Mouse (Mus musculus): Measurements from ENCODE around the gene Fat1. TPM values are rescaled to one million over a fixed set of nuclear protein-coding genes. Genes with fewer than 3 reads are reported as not detected.
A peak's percentile ranks its signal among the peaks of the same experiment; 100 is the strongest.

The Fat1 gene
- polyA plus RNA-seq, 2 experiments = 0.98 to 1.3 TPM

- Histone ChIP-seq H3K27ac (no peak overlapping the region), H3K4me3 (ENCODE audit: insufficient read depth in 1 of 2, low read depth in 2 of 2, low read length in 2 of 2) (no peak overlapping the region), H3K9me3 (ENCODE audit: control insufficient read depth, low read length) (no peaks in the 10 kb centered on the region), H3K27me3 (ENCODE audit: control insufficient read depth, insufficient read depth, low read length) (no peaks in the 10 kb centered on the region), H3K4me2 (ENCODE audit: low read depth) (no peak overlapping the region), H3K4me1 (replicated peaks; ENCODE audit: control insufficient read depth in 2 of 2, insufficient read depth in 2 of 2, low read length in 1 of 2) (no peaks in the 10 kb centered on the region), H3K36me3 (replicated peaks; ENCODE audit: control insufficient read depth, insufficient read depth, low read depth) (no peaks in the 10 kb centered on the region), H3K9ac (replicated peaks) (no peak overlapping the region)
- TF ChIP-seq EP300 (IDR thresholded peaks at IDR 0.05; ENCODE audit: low read depth) = no peak
- TF ChIP-seq CTCF (IDR thresholded peaks at IDR 0.05; ENCODE audit: low read depth) = no peak
- WGBS (ENCODE audit: insufficient replicate concordance) = 83% methylated on average over 30 of the region's 30 CpGs
- DNase-seq (ENCODE audit: low read depth in 3 of 3, low spot score in 3 of 3) (no peak), ATAC-seq (ENCODE audit: insufficient read depth) (no peak)
These were observed 116.0 kb downstream of the Fat1 start for GRCm38 (mm10) chr8:45051236-45051635.

GRCm38 (mm10) chr8:45052205-45052604 is 117.0 kb downstream of the Fat1 start:
- Histone ChIP-seq H3K27ac (no peak overlapping the region), H3K9me3 (ENCODE audit: control insufficient read depth, low read length) (no peaks in the 10 kb centered on the region), H3K4me1 (replicated peaks; ENCODE audit: control insufficient read depth in 2 of 2, insufficient read depth in 2 of 2, low read length in 1 of 2) (no peaks in the 10 kb centered on the region), H3K36me3 (replicated peaks; ENCODE audit: control insufficient read depth, insufficient read depth, low read depth) (no peaks in the 10 kb centered on the region), H3K9ac (replicated peaks) (no peak overlapping the region), H3K4me3 (ENCODE audit: insufficient read depth in 1 of 2, low read depth in 2 of 2, low read length in 2 of 2) (no peak overlapping the region), H3K4me2 (ENCODE audit: low read depth) (no peak overlapping the region), H3K27me3 (ENCODE audit: control insufficient read depth, insufficient read depth, low read length) (no peaks in the 10 kb centered on the region)
- no peak for DNase-seq (ENCODE audit: low read depth in 3 of 3, low spot score in 3 of 3)
- peak; percentile 28; the same call in 1 of the 2 replicates for TF ChIP-seq CTCF (IDR thresholded peaks at IDR 0.05; ENCODE audit: low read depth)
- TF ChIP-seq EP300 (IDR thresholded peaks at IDR 0.05; ENCODE audit: low read depth) = no peak
- WGBS (ENCODE audit: insufficient replicate concordance) = 66% methylated on average over 1 of the region's 1 CpGs
- ATAC-seq (ENCODE audit: insufficient read depth) = no peak

GRCm38 (mm10) chr8:45052618-45053017 is 117.4 kb downstream of the Fat1 start:
- H3K27ac ChIP-seq = no peak overlapping the region
- no peaks in the 10 kb centered on the region for H3K9me3 ChIP-seq (ENCODE audit: control insufficient read depth, low read length)
- TF ChIP-seq CTCF (IDR thresholded peaks at IDR 0.05; ENCODE audit: low read depth) = no peak
- TF ChIP-seq EP300 (IDR thresholded peaks at IDR 0.05; ENCODE audit: low read depth) = no peak
- 76% methylated on average over 9 of the region's 9 CpGs for WGBS (ENCODE audit: insufficient replicate concordance)
- no peak overlapping the region for H3K4me3 ChIP-seq (ENCODE audit: insufficient read depth in 1 of 2, low read depth in 2 of 2, low read length in 2 of 2)
- H3K9ac ChIP-seq (replicated peaks) = no peak overlapping the region
- no peaks in the 10 kb centered on the region for H3K4me1 ChIP-seq (replicated peaks; ENCODE audit: control insufficient read depth in 2 of 2, insufficient read depth in 2 of 2, low read length in 1 of 2)
- H3K27me3 ChIP-seq (ENCODE audit: control insufficient read depth, insufficient read depth, low read length) = no peaks in the 10 kb centered on the region
- DNase-seq (ENCODE audit: low read depth in 3 of 3, low spot score in 3 of 3) (no peak), ATAC-seq (ENCODE audit: insufficient read depth) (no peak)
- no peaks in the 10 kb centered on the region for H3K36me3 ChIP-seq (replicated peaks; ENCODE audit: control insufficient read depth, insufficient read depth, low read depth)
- H3K4me2 ChIP-seq (ENCODE audit: low read depth) = no peak overlapping the region

- TF ChIP-seq EP300 (IDR thresholded peaks at IDR 0.05; ENCODE audit: low read depth) = no peak
- TF ChIP-seq CTCF (IDR thresholded peaks at IDR 0.05; ENCODE audit: low read depth) = no peak
- 77% methylated on average over 3 of the region's 3 CpGs for WGBS (ENCODE audit: insufficient replicate concordance)
- H3K4me1 ChIP-seq (replicated peaks; ENCODE audit: control insufficient read depth in 2 of 2, insufficient read depth in 2 of 2, low read length in 1 of 2) = no peaks in the 10 kb centered on the region
- no peak overlapping the region for H3K4me3 ChIP-seq (ENCODE audit: insufficient read depth in 1 of 2, low read depth in 2 of 2, low read length in 2 of 2)
- no peaks in the 10 kb centered on the region for H3K36me3 ChIP-seq (replicated peaks; ENCODE audit: control insufficient read depth, insufficient read depth, low read depth)
- no peak overlapping the region for H3K4me2 ChIP-seq (ENCODE audit: low read depth)
- H3K27ac ChIP-seq = no peak overlapping the region
- ATAC-seq (ENCODE audit: insufficient read depth) = no peak
- no peak for DNase-seq (ENCODE audit: low read depth in 3 of 3, low spot score in 3 of 3)
- H3K9ac ChIP-seq (replicated peaks) = no peak overlapping the region
- H3K27me3 ChIP-seq (ENCODE audit: control insufficient read depth, insufficient read depth, low read length) = no peaks in the 10 kb centered on the region
- H3K9me3 ChIP-seq (ENCODE audit: control insufficient read depth, low read length) = no peaks in the 10 kb centered on the region
These were observed 120.3 kb downstream of the Fat1 start for GRCm38 (mm10) chr8:45055500-45055899.

GRCm38 (mm10) chr8:45056810-45057209 is 121.6 kb downstream of the Fat1 start:
- 20% methylated on average over 2 of the region's 3 CpGs for WGBS (ENCODE audit: insufficient replicate concordance)
- TF ChIP-seq EP300 (IDR thresholded peaks at IDR 0.05; ENCODE audit: low read depth) (no peak), CTCF (IDR thresholded peaks at IDR 0.05; ENCODE audit: low read depth) (peak; percentile 42; the same call in 1 of the 2 replicates)
- H3K27me3 ChIP-seq (ENCODE audit: control insufficient read depth, insufficient read depth, low read length) = no peaks in the 10 kb centered on the region
- ATAC-seq (ENCODE audit: insufficient read depth) (no peak), DNase-seq (ENCODE audit: low read depth in 3 of 3, low spot score in 3 of 3) (no peak)
- H3K4me2 ChIP-seq (ENCODE audit: low read depth) = no peak overlapping the region
- no peak overlapping the region for H3K27ac ChIP-seq
- H3K9me3 ChIP-seq (ENCODE audit: control insufficient read depth, low read length) = no peaks in the 10 kb centered on the region
- H3K36me3 ChIP-seq (replicated peaks; ENCODE audit: control insufficient read depth, insufficient read depth, low read depth) = no peaks in the 10 kb centered on the region
- no peaks in the 10 kb centered on the region for H3K4me1 ChIP-seq (replicated peaks; ENCODE audit: control insufficient read depth in 2 of 2, insufficient read depth in 2 of 2, low read length in 1 of 2)
- H3K9ac ChIP-seq (replicated peaks) = no peak overlapping the region
- no peak overlapping the region for H3K4me3 ChIP-seq (ENCODE audit: insufficient read depth in 1 of 2, low read depth in 2 of 2, low read length in 2 of 2)
